Mouse (Mus musculus) liver, embryonic 14.5 days (tissue): ENCODE data around the gene Gm21870. TPM values are rescaled to one million over a fixed set of nuclear protein-coding genes. Genes with fewer than 3 reads are reported as not detected.
"Not testable (repeated sequence)": the region's sequence is repeated elsewhere in the genome, so short reads cannot be mapped to it uniquely, and the experiment has no call there.

Source experiments
- ATAC-seq: fragments of 200-750 bp; cut with Nextera tagmentation; 2 replicates; pipeline ENCODE4 v1.8.0; 2017; ENCODE audit warnings: moderate number of reproducible peaks, mild to moderate bottlenecking, moderate library complexity; ENCODE audit not compliant: insufficient read depth
- DNase-seq, 3 experiments: peaks; one replicate each; pipeline ENCODE4 v3.0.0-alpha.2; 2012 to 2013; ENCODE audit warnings: low read depth in 3 of 3, low spot score in 3 of 3
- H3K27ac ChIP-seq: fragments of 300-500 bp; sonication (generic); 2 replicates; pipeline ENCODE4 v1.5.1; 2014; ENCODE audit warnings: moderate library complexity, mild to moderate bottlenecking, control low read depth, inconsistent platforms
- H3K27me3 ChIP-seq: fragments of 300-500 bp; sonication (generic); 2 replicates; pipeline ENCODE4 v1.6.1; 2014; ENCODE audit warnings: mild to moderate bottlenecking, low read length, moderate library complexity; ENCODE audit not compliant: control insufficient read depth, insufficient read depth
- H3K36me3 ChIP-seq: fragments of 300-500 bp; sonication (generic); replicated peaks from 2 replicates; pipeline ENCODE4 v1.6.1; 2014; ENCODE audit warnings: low read depth; ENCODE audit not compliant: control insufficient read depth, insufficient read depth
- H3K4me1 ChIP-seq, 2 experiments: fragments of 200-500 bp in 1 of 2; fragments of 300-500 bp in 1 of 2; sonication (generic) in 1 of 2; replicated peaks; 2 replicates each; pipeline ENCODE4 v1.6.1; 2012 to 2014; ENCODE audit warnings: antibody characterized with exemption in 1 of 2, inconsistent platforms in 1 of 2, low read length in 1 of 2; ENCODE audit not compliant: control insufficient read depth in 2 of 2, insufficient read depth in 2 of 2
- H3K4me2 ChIP-seq: fragments of 300-500 bp; sonication (generic); 2 replicates; pipeline ENCODE4 v1.6.1; 2014; ENCODE audit warnings: low read depth, mild to moderate bottlenecking, control low read depth, moderate library complexity
- H3K4me3 ChIP-seq, 2 experiments: fragments of 200-500 bp in 1 of 2; fragments of 300-500 bp in 1 of 2; sonication (generic) in 1 of 2; 2 replicates each; pipeline ENCODE4 v1.5.1; 2012 to 2014; ENCODE audit warnings: low read depth in 2 of 2, low read length in 2 of 2, mild to moderate bottlenecking in 2 of 2, control low read depth in 1 of 2, inconsistent platforms in 1 of 2, moderate library complexity in 1 of 2; ENCODE audit not compliant: insufficient read depth in 1 of 2
- H3K9ac ChIP-seq: fragments of 300-500 bp; sonication (generic); replicated peaks from 2 replicates; pipeline ENCODE4 v1.6.1; 2014; ENCODE audit warnings: mild to moderate bottlenecking, control low read depth, moderate library complexity
- H3K9me3 ChIP-seq: fragments of 300-500 bp; sonication (generic); 2 replicates; pipeline ENCODE4 v1.6.1; 2016; ENCODE audit warnings: low read length, mixed read lengths; ENCODE audit not compliant: control insufficient read depth
- WGBS: fragments of 180-500 bp; shearing (Covaris S2); extraction: QIAGEN DNeasy Blood & Tissue Kit; methylation state at CpG from one replicate; pipeline ENCODE4 v1.1.7; 2014; ENCODE audit not compliant: insufficient replicate concordance; 5-methylcytosine and 5-hydroxymethylcytosine counted together
- polyA plus RNA-seq, 2 experiments: library from polyadenylated mRNA; depleted of rRNA in 1 of 2; stranded (reverse) in 1 of 2; unstranded in 1 of 2; fragments of >200 nt; fragmentation: Nextera tagmentation in 1 of 2; extraction: Ambion mirVana in 1 of 2; gene quantifications; 2 replicates each; pipeline versions ENCODE4 v1.2.1 to v1.2.3; 2012 to 2014

Gm21870 gene
- polyA plus RNA-seq (2012; rRNA removed) (not detected in 2 replicates), polyA plus RNA-seq (2014; fragmentation: Nextera tagmentation; extraction: Ambion mirVana) (not detected in 2 replicates)

- not testable (repeated sequence) for DNase-seq, H3K4me2 ChIP-seq, ATAC-seq, H3K9ac ChIP-seq, H3K27ac ChIP-seq, H3K4me3 ChIP-seq, H3K9me3 ChIP-seq, H3K27me3 ChIP-seq, H3K36me3 ChIP-seq, H3K4me1 ChIP-seq
These were observed at the start of gene Gm21870 for GRCm38 (mm10) chrX:33986716-33987115. Gm21870 (minus strand) TSS chrX:33986816.

GRCm38 (mm10) chrX:33956440-33956839, 30.2 kb downstream of the Gm21870 start, which contains the start of gene Btbd35f6:
Btbd35f6 (minus strand) TSS chrX:33956540.
- ATAC-seq, H3K9ac ChIP-seq: not testable (repeated sequence)

More at GRCm38 (mm10) chrX:33956440-33956839, 30.2 kb downstream of the Gm21870 start, which contains the start of gene Btbd35f6:
- H3K4me1 ChIP-seq, H3K4me3 ChIP-seq, H3K27me3 ChIP-seq, DNase-seq, H3K4me2 ChIP-seq, H3K27ac ChIP-seq, H3K36me3 ChIP-seq, H3K9me3 ChIP-seq: not testable (repeated sequence)
- 20% methylated on average over 1 of the region's 4 CpGs for WGBS

Other genes with a start within 250 kb of the Gm21870 start
- gene Btbd35f6, start 30.3 kb downstream of the Gm21870 start, polyA plus RNA-seq (2012; rRNA removed) = not detected in 2 replicates
- gene Btbd35f6, start 30.3 kb downstream of the Gm21870 start, polyA plus RNA-seq (2014; fragmentation: Nextera tagmentation; extraction: Ambion mirVana) = not detected in 2 replicates
- gene Btbd35f9, start 174.7 kb upstream of the Gm21870 start, polyA plus RNA-seq (2012; rRNA removed) = not detected in 2 replicates
- gene Btbd35f9, start 174.7 kb upstream of the Gm21870 start, polyA plus RNA-seq (2014; fragmentation: Nextera tagmentation; extraction: Ambion mirVana) = not detected in 2 replicates